Mouse (Mus musculus) neural tube, embryonic 14.5 days (tissue): ENCODE data around the gene Gemin4. TPM values are rescaled to one million over a fixed set of nuclear protein-coding genes. Genes with fewer than 3 reads are reported as not detected.

Source experiments
- ATAC-seq: fragments of 200-750 bp; cut with Nextera tagmentation; 2 replicates; pipeline ENCODE4 v1.8.0; 2017; ENCODE audit warnings: low read depth, mild to moderate bottlenecking, moderate TSS enrichment, moderate library complexity
- H3K27ac ChIP-seq: fragments of 300-500 bp; sonication (generic); 2 replicates; pipeline ENCODE4 v1.5.1; 2014; ENCODE audit warnings: low read depth, mild to moderate bottlenecking, control low read depth, low read length, moderate library complexity, mixed read lengths
- H3K27me3 ChIP-seq: fragments of 300-500 bp; sonication (generic); 2 replicates; pipeline ENCODE4 v1.6.1; 2014; ENCODE audit warnings: low read length; ENCODE audit not compliant: control insufficient read depth, insufficient read depth
- H3K36me3 ChIP-seq: fragments of 300-500 bp; sonication (generic); 2 replicates; pipeline ENCODE4 v1.6.1; 2014; ENCODE audit warnings: low read length, mixed read lengths; ENCODE audit not compliant: control insufficient read depth, insufficient read depth
- H3K4me1 ChIP-seq: fragments of 300-500 bp; sonication (generic); 2 replicates; pipeline ENCODE4 v1.6.1; 2014; ENCODE audit warnings: low read length; ENCODE audit not compliant: control insufficient read depth, insufficient read depth
- H3K4me2 ChIP-seq: fragments of 300-500 bp; sonication (generic); 2 replicates; pipeline ENCODE4 v1.6.1; 2014; ENCODE audit warnings: mild to moderate bottlenecking, low read depth, low read length, control low read depth
- H3K4me3 ChIP-seq: fragments of 300-500 bp; sonication (generic); 2 replicates; pipeline ENCODE4 v1.5.1; 2014; ENCODE audit warnings: low read depth, low read length, control low read depth, mixed read lengths
- H3K9ac ChIP-seq: fragments of 300-500 bp; sonication (generic); replicated peaks from 2 replicates; pipeline ENCODE4 v1.6.1; 2014; ENCODE audit warnings: low read depth, mild to moderate bottlenecking, control low read depth, low read length, mixed read lengths
- H3K9me3 ChIP-seq: fragments of 300-500 bp; sonication (generic); 2 replicates; pipeline ENCODE4 v1.6.1; 2016; ENCODE audit warnings: low read length; ENCODE audit not compliant: control insufficient read depth
- WGBS: fragments of 180-500 bp; shearing (Covaris S2); extraction: QIAGEN DNeasy Blood & Tissue Kit; methylation state at CpG from one replicate; pipeline ENCODE4 v1.1.7; 2014; 5-methylcytosine and 5-hydroxymethylcytosine counted together
- polyA plus RNA-seq: library from polyadenylated mRNA; unstranded; fragments of >200 nt; fragmentation: Nextera tagmentation; extraction: Ambion mirVana; gene quantifications from 2 replicates; pipeline ENCODE4 v1.2.1, GENCODE M21; 2014

Gene Gemin4
- polyA plus RNA-seq, 1 experiment from 2014 or later = 16.6 TPM

- no peak for ATAC-seq
- Histone ChIP-seq H3K9me3 (no peaks in the 10 kb centered on the region), H3K36me3 (peaks cover 12% of the 10 kb centered on the region), H3K4me2 (no peak overlapping the region), H3K4me1 (peaks cover 7% of the 10 kb centered on the region), H3K27ac (no peak overlapping the region), H3K4me3 (no peak overlapping the region), H3K27me3 (no peaks in the 10 kb centered on the region; the same call in 1 of the 2 replicates), H3K9ac (no peak overlapping the region)
- 93% methylated on average over 5 of the region's 5 CpGs for WGBS
Measured at GRCm38 (mm10) chr11:76206793-76207192, 10.7 kb downstream of the Gemin4 start.

DNA sequence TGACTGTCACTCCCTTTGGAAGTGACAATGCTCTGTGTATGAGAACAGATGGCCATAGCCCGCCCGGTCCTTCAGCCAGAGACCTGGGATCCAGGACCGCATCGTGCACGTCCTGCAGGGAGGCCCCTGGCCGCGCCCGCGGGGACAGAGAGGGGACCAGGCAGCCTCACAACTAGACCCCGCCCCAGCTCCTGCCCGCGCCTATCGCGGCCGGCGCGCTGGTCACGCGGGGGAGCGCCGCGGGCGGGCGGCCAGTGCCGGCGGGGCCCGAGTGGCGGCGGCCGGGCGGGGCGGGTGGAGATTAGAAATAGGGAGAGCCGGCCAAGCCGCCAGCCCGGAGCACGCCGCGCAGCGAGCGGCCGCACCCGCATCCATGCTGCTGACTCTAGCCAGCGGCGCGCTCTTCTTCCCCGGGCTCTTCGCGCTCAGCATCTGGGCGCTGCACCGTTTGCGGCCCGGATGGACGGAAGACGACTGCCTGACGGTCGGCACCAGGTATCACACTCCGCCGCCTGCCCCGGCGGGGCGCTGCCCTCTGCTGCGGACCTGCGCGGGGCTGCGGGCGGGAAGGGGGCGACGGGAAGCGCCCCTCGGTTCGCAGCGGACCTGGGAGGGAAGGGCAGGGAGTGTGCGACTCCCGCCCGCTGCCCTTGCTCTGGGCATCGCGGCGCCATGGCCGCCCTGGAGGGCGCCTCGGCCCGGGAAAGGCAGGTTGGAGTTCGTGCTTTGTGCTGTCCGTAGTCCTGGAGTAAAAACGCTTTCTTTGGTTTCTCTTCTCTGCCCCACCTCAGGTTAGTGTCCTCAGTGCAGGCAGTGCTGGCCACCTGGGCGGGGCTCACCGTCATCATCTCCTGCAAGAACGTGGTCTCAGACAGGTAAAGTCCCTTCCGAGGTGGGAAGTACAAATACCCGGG is 15.4 kb downstream of the Gemin4 start:
- H3K4me3 ChIP-seq = peak overlapping the region; percentile 76
- no peaks in the 10 kb centered on the region; the same call in 1 of the 2 replicates for H3K27me3 ChIP-seq
- no peaks in the 10 kb centered on the region for H3K9me3 ChIP-seq
- ATAC-seq = peak; percentile 99
- H3K4me1 ChIP-seq = peaks cover 11% of the 10 kb centered on the region
- 0 out of 2 replicates have a peak, but pooled peaks cover 4% of the 10 kb centered on the region for H3K36me3 ChIP-seq
- peak overlapping the region; percentile 90 for H3K9ac ChIP-seq
- peak overlapping the region; percentile 72 for H3K4me2 ChIP-seq
- under 1% methylated on average over 63 of the region's 90 CpGs for WGBS
- peak overlapping the region; percentile 63 for H3K27ac ChIP-seq

DNA sequence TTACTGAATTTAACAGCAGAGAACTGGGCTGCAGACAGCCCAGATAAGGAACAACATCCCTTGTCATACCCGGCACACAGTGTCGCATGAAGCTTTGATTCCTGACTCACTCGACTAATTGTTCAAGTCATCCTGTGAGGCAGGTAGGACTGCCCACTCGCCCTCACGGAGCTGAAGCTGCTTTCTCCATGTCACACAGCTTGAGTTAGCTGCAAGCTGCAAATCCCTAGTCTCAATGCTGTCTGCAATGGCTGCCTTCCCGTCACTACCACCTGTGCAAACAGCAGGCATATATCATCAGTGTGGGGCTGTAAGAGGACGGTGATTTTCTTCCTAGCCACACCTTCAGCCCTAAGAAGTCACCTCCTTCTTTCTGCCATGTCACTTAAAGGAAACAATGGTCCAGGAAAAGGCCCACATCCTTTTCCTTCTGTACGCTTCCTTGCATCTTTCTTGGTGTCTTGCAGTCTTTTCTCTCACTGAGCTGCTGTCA is 20.4 kb downstream of the Gemin4 start:
- Histone ChIP-seq H3K27ac (no peak overlapping the region), H3K4me3 (no peak overlapping the region), H3K36me3 (no peaks in the 10 kb centered on the region), H3K9me3 (no peaks in the 10 kb centered on the region), H3K4me1 (peaks cover 4% of the 10 kb centered on the region; the same call in 1 of the 2 replicates), H3K4me2 (no peak overlapping the region), H3K9ac (no peak overlapping the region), H3K27me3 (no peaks in the 10 kb centered on the region)
- WGBS = 54% methylated on average over 8 of the region's 8 CpGs
- ATAC-seq = no peak

GRCm38 (mm10) chr11:76196275-76196976 is 21.0 kb downstream of the Gemin4 start:
- H3K9ac ChIP-seq = no peak overlapping the region
- no peaks in the 10 kb centered on the region for H3K27me3 ChIP-seq
- no peak overlapping the region for H3K4me2 ChIP-seq
- no peaks in the 10 kb centered on the region for H3K36me3 ChIP-seq
- ATAC-seq = no peak
- no peaks in the 10 kb centered on the region for H3K9me3 ChIP-seq
- no peak overlapping the region for H3K4me3 ChIP-seq
- peaks cover 2% of the 10 kb centered on the region; the same call in 1 of the 2 replicates for H3K4me1 ChIP-seq
- 56% methylated on average over 8 of the region's 8 CpGs for WGBS
- H3K27ac ChIP-seq = no peak overlapping the region

DNA sequence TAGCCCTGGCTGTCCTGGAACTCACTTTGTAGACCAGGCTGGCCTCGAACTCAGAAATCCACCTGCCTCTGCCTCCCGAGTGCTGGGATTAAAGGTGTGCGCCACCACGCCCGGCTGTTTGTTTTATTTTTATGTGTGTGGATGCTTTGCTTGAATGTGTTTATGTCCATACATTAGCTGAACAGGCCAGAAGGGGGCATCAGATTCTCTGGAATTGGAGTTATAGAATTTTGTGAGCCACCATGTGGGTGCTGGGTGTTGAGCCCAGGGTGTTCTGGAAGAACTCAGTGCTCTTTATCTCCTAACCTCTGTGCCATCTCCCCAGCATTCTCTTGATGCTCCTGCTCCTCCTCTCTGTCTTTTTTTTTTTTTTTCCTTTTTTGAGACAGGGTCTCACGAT is 30.6 kb downstream of the Gemin4 start:
- Histone ChIP-seq H3K4me3 (no peak overlapping the region), H3K27me3 (no peaks in the 10 kb centered on the region), H3K4me2 (no peak overlapping the region), H3K36me3 (no peaks in the 10 kb centered on the region), H3K9ac (no peak overlapping the region), H3K9me3 (no peaks in the 10 kb centered on the region), H3K27ac (no peak overlapping the region), H3K4me1 (no peaks in the 10 kb centered on the region)
- WGBS = 87% methylated on average over 6 of the region's 6 CpGs
- no peak for ATAC-seq

DNA sequence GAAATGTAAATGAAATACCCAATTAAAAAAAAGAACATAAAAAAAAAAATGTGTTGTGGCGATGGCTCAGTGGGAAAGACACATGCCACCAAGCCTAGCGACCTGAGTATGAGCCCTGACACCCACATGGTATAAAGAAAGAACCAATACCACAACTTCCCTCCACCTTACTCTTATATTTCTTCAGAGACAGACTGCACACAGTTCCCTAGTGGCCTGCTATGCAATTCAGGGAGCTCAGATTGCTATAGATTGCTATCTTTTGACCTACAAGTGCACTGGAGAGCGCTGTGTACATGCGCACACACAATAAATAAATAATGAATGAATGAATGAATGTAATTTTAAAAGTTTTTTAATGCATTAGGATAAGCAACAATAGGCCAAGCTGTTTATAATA is 33.7 kb downstream of the Gemin4 start:
- no peak overlapping the region for H3K9ac ChIP-seq
- 86% methylated on average over 4 of the region's 4 CpGs for WGBS
- no peaks in the 10 kb centered on the region for H3K36me3 ChIP-seq

GRCm38 (mm10) chr11:76180146-76180540 is 37.3 kb downstream of the Gemin4 start:
- peaks cover 7% of the 10 kb centered on the region; the same call in 1 of the 2 replicates for H3K4me1 ChIP-seq
- ATAC-seq = no peak
- no peak overlapping the region for H3K27ac ChIP-seq
- peak overlapping the region; percentile 65 for H3K4me2 ChIP-seq
- no peaks in the 10 kb centered on the region for H3K9me3 ChIP-seq
- H3K27me3 ChIP-seq = no peaks in the 10 kb centered on the region
- H3K4me3 ChIP-seq = peak overlapping the region; percentile 88
- WGBS = 23% methylated on average over 7 of the region's 7 CpGs
- H3K36me3 ChIP-seq = peaks cover 3% of the 10 kb centered on the region; the same call in 1 of the 2 replicates
- H3K9ac ChIP-seq = peak overlapping the region; percentile 54

More for the DNA sequence above, 33.7 kb downstream of the Gemin4 start:
- H3K4me2 ChIP-seq = no peak overlapping the region
- no peaks in the 10 kb centered on the region for H3K9me3 ChIP-seq
- no peaks in the 10 kb centered on the region for H3K27me3 ChIP-seq
- ATAC-seq = no peak
- no peak overlapping the region for H3K27ac ChIP-seq
- peaks cover under 1% of the 10 kb centered on the region; the same call in 1 of the 2 replicates for H3K4me1 ChIP-seq
- H3K4me3 ChIP-seq = no peak overlapping the region

- Histone ChIP-seq H3K4me2 (peak within 1 kb of the TSS; percentile 65), H3K9ac (peak within 1 kb of the TSS; percentile 54), H3K9me3 (no peaks in the 10 kb centered on the region), H3K27me3 (no peaks in the 10 kb centered on the region), H3K27ac (peak within 1 kb of the TSS; percentile 69), H3K4me3 (peak within 1 kb of the TSS; percentile 88), H3K36me3 (peaks cover 3% of the 10 kb centered on the region; the same call in 1 of the 2 replicates), H3K4me1 (peaks cover 7% of the 10 kb centered on the region; the same call in 1 of the 2 replicates)
- peak; percentile 92 for ATAC-seq
- under 1% methylated on average over 37 of the region's 37 CpGs for WGBS
Measured at GRCm38 (mm10) chr11:76179495-76180145, 37.8 kb downstream of the Gemin4 start, which contains the start of the genes Vps53 and Fam57a. Gene Vps53 (minus strand): TSS chr11:76179647. Gene Fam57a (plus strand): TSS chr11:76179671.
